Mouse (Mus musculus) midbrain, postnatal 0 days (tissue): ENCODE data around the gene Ckap2l. TPM values are rescaled to one million over a fixed set of nuclear protein-coding genes. Genes with fewer than 3 reads are reported as not detected.

Experiments
- ATAC-seq: fragments of 200-750 bp; cut with Nextera tagmentation; 2 replicates; pipeline ENCODE4 v1.8.0; 2017; ENCODE audit warnings: moderate number of reproducible peaks, mild to moderate bottlenecking, moderate TSS enrichment, moderate library complexity; ENCODE audit not compliant: low FRiP score
- DNase-seq: peaks from one replicate; pipeline ENCODE4 v3.0.0-alpha.2; 2015; ENCODE audit warnings: low spot score
- H3K27ac ChIP-seq: fragments of 300-500 bp; sonication (generic); 2 replicates; pipeline ENCODE4 v1.5.1; 2014; ENCODE audit warnings: low read depth, mild to moderate bottlenecking, low read length, mixed read lengths
- H3K27me3 ChIP-seq: fragments of 300-500 bp; sonication (generic); 2 replicates; pipeline ENCODE4 v1.6.1; 2014; ENCODE audit warnings: low read length, control low read depth, mixed read lengths; ENCODE audit not compliant: insufficient read depth
- H3K36me3 ChIP-seq: fragments of 300-500 bp; sonication (generic); 2 replicates; pipeline ENCODE4 v1.6.1; 2014; ENCODE audit warnings: low read length, control low read depth, mixed read lengths; ENCODE audit not compliant: insufficient read depth
- H3K4me1 ChIP-seq: fragments of 300-500 bp; sonication (generic); 2 replicates; pipeline ENCODE4 v1.6.1; 2014; ENCODE audit warnings: mild to moderate bottlenecking, control low read depth, antibody characterized with exemption, low read length, mixed read lengths; ENCODE audit not compliant: insufficient read depth
- H3K4me2 ChIP-seq: fragments of 300-500 bp; sonication (generic); 2 replicates; pipeline ENCODE4 v1.6.1; 2014; ENCODE audit warnings: low read depth, mild to moderate bottlenecking, low read length, mixed read lengths; ENCODE audit not compliant: poor library complexity, severe bottlenecking
- H3K4me3 ChIP-seq: fragments of 300-500 bp; sonication (generic); 2 replicates; pipeline ENCODE4 v1.5.1; 2014; ENCODE audit warnings: low read depth, mild to moderate bottlenecking, low read length, moderate library complexity
- H3K9ac ChIP-seq: fragments of 300-500 bp; sonication (generic); replicated peaks from 2 replicates; pipeline ENCODE4 v1.6.1; 2014; ENCODE audit warnings: mild to moderate bottlenecking, low read length, moderate library complexity, mixed read lengths; ENCODE audit not compliant: poor library complexity, severe bottlenecking
- H3K9me3 ChIP-seq: fragments of 300-500 bp; sonication (generic); 2 replicates; pipeline ENCODE4 v1.6.1; 2016; ENCODE audit warnings: low read length, control low read depth
- CTCF ChIP-seq: IDR thresholded peaks from 2 replicates; pipeline ENCODE4 v1.5.1; 2016; ENCODE audit warnings: antibody characterized with exemption, mild to moderate bottlenecking
- WGBS: fragments of 180-500 bp; shearing (Covaris S2); extraction: QIAGEN DNeasy Blood & Tissue Kit; methylation state at CpG from one replicate; pipeline ENCODE4 v1.1.7; 2014; 5-methylcytosine and 5-hydroxymethylcytosine counted together
- polyA plus RNA-seq: library from polyadenylated mRNA; unstranded; fragments of >200 nt; fragmentation: Nextera tagmentation; extraction: Ambion mirVana; gene quantifications from 2 replicates; pipeline ENCODE4 v1.2.1, GENCODE M21; 2015
- total RNA-seq: library from RNA; depleted of rRNA; stranded (reverse); fragments of >200 nt; gene quantifications from 2 replicates; pipeline ENCODE4 v1.2.3, GENCODE M21; 2014

The Ckap2l gene
- total and polyA plus RNA-seq, 2 experiments from 2014 or later: 4.8 to 5.8 TPM

- H3K27ac ChIP-seq: no peak overlapping the region
- 92% methylated on average over 7 of the region's 9 CpGs for WGBS
- H3K9me3 ChIP-seq: no peaks in the 10 kb centered on the region
- TF ChIP-seq CTCF: no peak
- no peak overlapping the region for H3K9ac ChIP-seq
- ATAC-seq (no peak), DNase-seq (no peak)
- no peaks in the 10 kb centered on the region for H3K4me1 ChIP-seq
- H3K4me2 ChIP-seq: no peak overlapping the region
- no peak overlapping the region for H3K4me3 ChIP-seq
- H3K36me3 ChIP-seq: peaks cover 2% of the 10 kb centered on the region; the same call in 1 of the 2 replicates
- H3K27me3 ChIP-seq: no peaks in the 10 kb centered on the region
Observed at GRCm38 (mm10) chr2:129270621-129271020, 26.4 kb downstream of the Ckap2l start.

DNA sequence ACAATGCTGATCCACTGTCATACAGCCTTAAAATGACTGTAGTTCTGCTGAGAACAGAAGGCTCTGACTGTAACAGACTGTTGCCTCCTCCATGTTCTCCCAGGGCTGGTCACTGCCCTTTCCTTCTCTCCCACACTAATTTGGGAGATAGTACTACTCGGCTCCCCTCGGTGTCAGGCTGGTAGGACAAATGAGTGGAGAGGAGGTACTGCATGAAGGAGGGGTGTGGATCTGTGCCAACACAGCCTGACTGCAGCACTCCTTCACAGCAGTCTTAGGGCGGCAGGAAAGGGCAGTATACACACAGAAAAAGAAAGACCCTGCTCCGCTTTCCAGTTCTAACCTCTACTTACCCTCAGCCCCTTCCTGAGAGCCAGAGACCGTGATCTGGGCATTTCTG lies 27.0 kb downstream of the Ckap2l start:
- ATAC-seq (no peak), DNase-seq (no peak)
- WGBS: 91% methylated on average over 5 of the region's 5 CpGs
- no peak overlapping the region for H3K4me2 ChIP-seq
- H3K9me3 ChIP-seq: no peaks in the 10 kb centered on the region
- no peak for TF ChIP-seq CTCF
- no peak overlapping the region for H3K27ac ChIP-seq
- no peaks in the 10 kb centered on the region for H3K27me3 ChIP-seq
- H3K36me3 ChIP-seq: peaks cover 2% of the 10 kb centered on the region; the same call in 1 of the 2 replicates
- H3K9ac ChIP-seq: no peak overlapping the region
- H3K4me1 ChIP-seq: no peaks in the 10 kb centered on the region
- no peak overlapping the region for H3K4me3 ChIP-seq

- Histone ChIP-seq H3K4me1 (no peaks in the 10 kb centered on the region), H3K9me3 (no peaks in the 10 kb centered on the region), H3K27me3 (no peaks in the 10 kb centered on the region), H3K36me3 (peaks cover 2% of the 10 kb centered on the region; the same call in 1 of the 2 replicates), H3K27ac (no peak overlapping the region), H3K9ac (no peak overlapping the region), H3K4me3 (no peak overlapping the region), H3K4me2 (no peak overlapping the region)
- ATAC-seq (no peak), DNase-seq (no peak)
- 96% methylated on average over 12 of the region's 12 CpGs for WGBS
- TF ChIP-seq CTCF: no peak
Observed at GRCm38 (mm10) chr2:129269161-129269643, 27.8 kb downstream of the Ckap2l start.

GRCm38 (mm10) chr2:129267738-129268137 lies 29.3 kb downstream of the Ckap2l start:
- no peak overlapping the region for H3K4me3 ChIP-seq
- no peaks in the 10 kb centered on the region for H3K9me3 ChIP-seq
- H3K4me1 ChIP-seq: no peaks in the 10 kb centered on the region
- ATAC-seq (no peak), DNase-seq (no peak)
- no peak overlapping the region for H3K9ac ChIP-seq
- no peak overlapping the region for H3K27ac ChIP-seq
- no peaks in the 10 kb centered on the region for H3K27me3 ChIP-seq
- WGBS: 94% methylated on average over 5 of the region's 5 CpGs
- no peak for TF ChIP-seq CTCF
- H3K4me2 ChIP-seq: no peak overlapping the region
- H3K36me3 ChIP-seq: peaks cover 2% of the 10 kb centered on the region; the same call in 1 of the 2 replicates

DNA sequence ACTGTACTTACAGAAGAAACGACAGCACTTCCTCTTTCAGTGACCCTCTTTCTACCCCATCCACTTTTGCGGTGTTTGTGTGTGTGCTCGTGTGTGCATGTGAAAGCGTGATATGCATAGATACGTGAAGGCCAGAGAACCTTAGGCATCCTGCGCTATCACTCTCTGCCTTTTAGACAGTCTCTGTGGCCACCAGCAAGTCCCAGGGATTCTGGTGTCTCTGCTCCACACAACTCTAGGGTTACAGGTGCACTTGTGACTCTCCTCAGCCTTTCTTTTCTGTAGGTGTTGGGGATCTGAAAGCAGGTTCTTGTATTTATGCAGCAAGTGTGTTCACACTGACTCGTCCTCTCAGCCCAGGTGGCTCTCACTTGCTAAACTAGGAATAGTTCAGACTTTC lies 31.7 kb downstream of the Ckap2l start:
- Histone ChIP-seq H3K4me3 (no peak overlapping the region), H3K36me3 (peaks cover 2% of the 10 kb centered on the region; the same call in 1 of the 2 replicates), H3K27ac (no peak overlapping the region), H3K9ac (no peak overlapping the region), H3K27me3 (no peaks in the 10 kb centered on the region), H3K4me1 (no peaks in the 10 kb centered on the region), H3K9me3 (no peaks in the 10 kb centered on the region), H3K4me2 (no peak overlapping the region)
- 94% methylated on average over 7 of the region's 7 CpGs for WGBS
- DNase-seq (no peak), ATAC-seq (no peak)
- no peak for TF ChIP-seq CTCF

DNA sequence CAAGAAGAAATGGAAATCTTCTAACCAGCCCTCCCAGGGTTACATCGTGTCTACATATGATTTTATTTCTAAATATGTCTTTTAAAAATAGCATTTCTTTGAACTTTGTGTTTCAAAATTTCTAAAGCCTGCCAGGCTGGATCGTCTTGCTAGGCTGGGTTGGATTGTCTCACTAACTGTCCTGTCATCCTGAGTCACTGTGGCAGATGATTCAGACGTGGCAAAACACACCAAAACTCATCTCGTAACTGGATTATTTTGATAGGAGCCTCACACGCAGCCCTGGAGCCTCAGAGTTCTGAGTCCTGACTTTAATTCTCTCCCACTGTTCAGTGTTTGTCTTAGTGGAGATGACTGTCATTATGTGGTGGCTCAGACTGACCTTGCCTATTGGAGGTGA lies 33.9 kb downstream of the Ckap2l start:
- no peak overlapping the region for H3K4me3 ChIP-seq
- ATAC-seq (no peak), DNase-seq (no peak)
- H3K9me3 ChIP-seq: no peaks in the 10 kb centered on the region
- H3K27me3 ChIP-seq: no peaks in the 10 kb centered on the region
- no peak overlapping the region for H3K9ac ChIP-seq
- H3K27ac ChIP-seq: no peak overlapping the region
- TF ChIP-seq CTCF: no peak
- 64% methylated on average over 5 of the region's 5 CpGs for WGBS
- H3K4me2 ChIP-seq: no peak overlapping the region
- H3K4me1 ChIP-seq: peaks cover 3% of the 10 kb centered on the region; the same call in 1 of the 2 replicates
- no peaks in the 10 kb centered on the region for H3K36me3 ChIP-seq
